Mouse (Mus musculus) liver, embryonic 16.5 days (tissue): ENCODE measurements around the gene Mbtps1. TPM values are rescaled to one million over a fixed set of nuclear protein-coding genes. Genes with fewer than 3 reads are reported as not detected.

Experiments used
- ATAC-seq: fragments of 200-750 bp; cut with Nextera tagmentation; 2 replicates; pipeline ENCODE4 v1.8.0; 2017; ENCODE audit warnings: low read depth, mild to moderate bottlenecking, moderate number of reproducible peaks, moderate library complexity
- H3K27ac ChIP-seq: fragments of 300-500 bp; sonication (generic); 2 replicates; pipeline ENCODE4 v1.5.1; 2014; ENCODE audit warnings: mild to moderate bottlenecking, low read length
- H3K27me3 ChIP-seq: fragments of 300-500 bp; sonication (generic); 2 replicates; pipeline ENCODE4 v1.6.1; 2014; ENCODE audit warnings: low read depth, low read length, mixed read lengths; ENCODE audit not compliant: control insufficient read depth, insufficient read depth
- H3K36me3 ChIP-seq: fragments of 300-500 bp; sonication (generic); 2 replicates; pipeline ENCODE4 v1.6.1; 2014; ENCODE audit warnings: mild to moderate bottlenecking; ENCODE audit not compliant: control insufficient read depth, insufficient read depth
- H3K4me1 ChIP-seq: fragments of 300-500 bp; sonication (generic); 2 replicates; pipeline ENCODE4 v1.6.1; 2014; ENCODE audit warnings: low read depth, low read length, mixed read lengths; ENCODE audit not compliant: control insufficient read depth
- H3K4me2 ChIP-seq: fragments of 300-500 bp; sonication (generic); 2 replicates; pipeline ENCODE4 v1.6.1; 2014; ENCODE audit warnings: low read depth, low read length, mixed read lengths
- H3K4me3 ChIP-seq: fragments of 300-500 bp; sonication (generic); 2 replicates; pipeline ENCODE4 v1.5.1; 2014; ENCODE audit warnings: low read depth, mild to moderate bottlenecking, low read length
- H3K9ac ChIP-seq: fragments of 300-500 bp; sonication (generic); 2 replicates; pipeline ENCODE4 v1.6.1; 2014; ENCODE audit warnings: low read depth, low read length
- H3K9me3 ChIP-seq: fragments of 300-500 bp; sonication (generic); replicated peaks from 2 replicates; pipeline ENCODE4 v1.6.1; 2016; ENCODE audit warnings: low read length; ENCODE audit not compliant: control insufficient read depth
- WGBS: fragments of 180-500 bp; shearing (Covaris S2); extraction: QIAGEN DNeasy Blood & Tissue Kit; methylation state at CpG from one replicate; pipeline ENCODE4 v1.1.7; 2014; ENCODE audit not compliant: insufficient replicate concordance; 5-methylcytosine and 5-hydroxymethylcytosine counted together
- polyA plus RNA-seq: library from polyadenylated mRNA; unstranded; fragments of >200 nt; fragmentation: Nextera tagmentation; extraction: Ambion mirVana; gene quantifications from 2 replicates; pipeline ENCODE4 v1.2.1, GENCODE M21; 2015

Gene Mbtps1
- polyA plus RNA-seq, 1 experiment from 2014 or later: 29.6 TPM

GRCm38 (mm10) chr8:119466105-119466504 lies 92.4 kb downstream of the Mbtps1 start:
- Histone ChIP-seq H3K27ac (no peak overlapping the region), H3K27me3 (peaks cover 21% of the 10 kb centered on the region), H3K4me1 (no peaks in the 10 kb centered on the region), H3K9ac (no peak overlapping the region), H3K9me3 (no peaks in the 10 kb centered on the region), H3K4me2 (no peak overlapping the region), H3K4me3 (no peak overlapping the region), H3K36me3 (no peaks in the 10 kb centered on the region)
- no peak for ATAC-seq
- 5% methylated on average over 18 of the region's 18 CpGs for WGBS

DNA sequence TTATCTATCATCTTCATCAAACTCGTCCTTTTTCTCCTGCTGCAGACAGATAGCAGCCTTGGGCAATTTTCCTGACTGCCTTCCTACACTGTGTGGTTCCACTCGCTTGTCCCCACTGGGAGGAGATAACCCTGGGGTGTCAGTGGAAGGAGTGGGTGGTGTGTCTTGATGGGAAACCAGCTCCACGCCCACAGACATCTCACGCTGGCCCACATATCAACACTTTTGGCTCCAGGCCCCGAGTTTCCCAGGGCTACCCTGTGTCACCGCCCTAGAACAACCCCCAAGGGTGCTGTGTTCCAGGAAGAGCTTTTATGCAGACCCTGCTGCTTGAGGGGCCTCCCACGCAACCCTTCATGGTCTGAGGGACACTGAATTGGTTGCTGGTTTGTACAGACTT lies 94.8 kb downstream of the Mbtps1 start:
- Histone ChIP-seq H3K27ac (no peak overlapping the region), H3K4me2 (no peak overlapping the region), H3K4me1 (no peaks in the 10 kb centered on the region), H3K36me3 (no peaks in the 10 kb centered on the region), H3K27me3 (peaks cover 21% of the 10 kb centered on the region), H3K9me3 (no peaks in the 10 kb centered on the region), H3K9ac (no peak overlapping the region), H3K4me3 (no peak overlapping the region)
- ATAC-seq: no peak
- 33% methylated on average over 7 of the region's 7 CpGs for WGBS

GRCm38 (mm10) chr8:119461356-119461755 lies 97.2 kb downstream of the Mbtps1 start:
- 67% methylated on average over 9 of the region's 9 CpGs for WGBS
- no peak overlapping the region for H3K4me2 ChIP-seq
- H3K9ac ChIP-seq: no peak overlapping the region
- no peak for ATAC-seq
- no peak overlapping the region for H3K27ac ChIP-seq
- no peaks in the 10 kb centered on the region for H3K36me3 ChIP-seq
- H3K27me3 ChIP-seq: peaks cover 15% of the 10 kb centered on the region
- no peak overlapping the region for H3K4me3 ChIP-seq
- no peaks in the 10 kb centered on the region for H3K4me1 ChIP-seq
- no peaks in the 10 kb centered on the region for H3K9me3 ChIP-seq

GRCm38 (mm10) chr8:119459724-119460123 lies 98.8 kb downstream of the Mbtps1 start:
- H3K4me3 ChIP-seq: no peak overlapping the region
- no peaks in the 10 kb centered on the region for H3K4me1 ChIP-seq
- no peaks in the 10 kb centered on the region for H3K9me3 ChIP-seq
- peaks cover 4% of the 10 kb centered on the region for H3K27me3 ChIP-seq
- no peak for ATAC-seq
- H3K4me2 ChIP-seq: no peak overlapping the region
- H3K36me3 ChIP-seq: no peaks in the 10 kb centered on the region
- 44% methylated on average over 16 of the region's 16 CpGs for WGBS
- no peak overlapping the region for H3K9ac ChIP-seq
- H3K27ac ChIP-seq: no peak overlapping the region

Other genes with a start within 250 kb of the Mbtps1 start
- 82.7 and 86.9 TPM in 2 replicates for gene Hsbp1, start 214.2 kb downstream of the Mbtps1 start, polyA plus RNA-seq
- 10.0 and 12.1 TPM in 2 replicates for gene Mlycd, start 163.9 kb downstream of the Mbtps1 start, polyA plus RNA-seq
- gene Osgin1, start 124.6 kb downstream of the Mbtps1 start, polyA plus RNA-seq: 47.3 and 57.9 TPM in 2 replicates
- 0.04 TPM in 1 of 2 replicates, not detected in the other for gene Necab2, start 112.0 kb downstream of the Mbtps1 start, polyA plus RNA-seq
- gene Slc38a8, start 57.0 kb downstream of the Mbtps1 start, polyA plus RNA-seq: not detected in 2 replicates
- 16.6 and 16.9 TPM in 2 replicates for gene Hsdl1, start 16.4 kb upstream of the Mbtps1 start, polyA plus RNA-seq
- 0.06 and 0.08 TPM in 2 replicates for gene Dnaaf1, start 16.5 kb upstream of the Mbtps1 start, polyA plus RNA-seq
- 5.3 and 5.5 TPM in 2 replicates for gene Taf1c, start 46.5 kb upstream of the Mbtps1 start, polyA plus RNA-seq
- gene Adad2, start 54.0 kb upstream of the Mbtps1 start, polyA plus RNA-seq: not detected in 2 replicates
- gene Kcng4, start 76.9 kb upstream of the Mbtps1 start, polyA plus RNA-seq: not detected in 2 replicates
- 2.3 and 2.7 TPM in 2 replicates for gene Wfdc1, start 107.6 kb upstream of the Mbtps1 start, polyA plus RNA-seq
- 0.19 and 0.27 TPM in 2 replicates for gene Atp2c2, start 141.3 kb upstream of the Mbtps1 start, polyA plus RNA-seq
- 4.1 and 4.7 TPM in 2 replicates for gene Tldc1, start 219.7 kb upstream of the Mbtps1 start, polyA plus RNA-seq